Mouse (Mus musculus) embryonic facial prominence, embryonic 11.5 days (tissue): Measurements from ENCODE around the gene Six3. TPM values are rescaled to one million over a fixed set of nuclear protein-coding genes. Genes with fewer than 3 reads are reported as not detected.
A peak's percentile ranks its signal among the peaks of the same experiment; 100 is the strongest.

ENCODE experiments used
- ATAC-seq: fragments of 200-750 bp; cut with Nextera tagmentation; replicated peaks from 2 replicates; pipeline ENCODE4 v1.8.0; 2017; ENCODE audit warnings: low read depth; ENCODE audit not compliant: insufficient number of reproducible peaks, low FRiP score, low TSS enrichment
- DNase-seq: peaks from one replicate; pipeline ENCODE4 v3.0.0-alpha.2; 2015; ENCODE audit warnings: low spot score
- H3K27ac ChIP-seq: fragments of 300-500 bp; sonication (generic); replicated peaks from 2 replicates; pipeline ENCODE4 v1.5.1; 2014; ENCODE audit warnings: mild to moderate bottlenecking, low read depth, low read length, control low read depth
- H3K27me3 ChIP-seq: fragments of 300-500 bp; sonication (generic); 2 replicates; pipeline ENCODE4 v1.6.1; 2014; ENCODE audit warnings: mild to moderate bottlenecking, low read length, moderate library complexity, mixed read lengths; ENCODE audit not compliant: control insufficient read depth, insufficient read depth
- H3K36me3 ChIP-seq: fragments of 300-500 bp; sonication (generic); replicated peaks from 2 replicates; pipeline ENCODE4 v1.6.1; 2014; ENCODE audit warnings: low read depth, mild to moderate bottlenecking, low read length, moderate library complexity, mixed read lengths; ENCODE audit not compliant: control insufficient read depth, insufficient read depth
- H3K4me1 ChIP-seq: fragments of 300-500 bp; sonication (generic); 2 replicates; pipeline ENCODE4 v1.6.1; 2014; ENCODE audit warnings: low read length, mixed read lengths; ENCODE audit not compliant: control insufficient read depth, insufficient read depth
- H3K4me2 ChIP-seq: fragments of 300-500 bp; sonication (generic); 2 replicates; pipeline ENCODE4 v1.6.1; 2014; ENCODE audit warnings: low read depth, mild to moderate bottlenecking, control low read depth, low read length, moderate library complexity
- H3K4me3 ChIP-seq: fragments of 300-500 bp; sonication (generic); 2 replicates; pipeline ENCODE4 v1.5.1; 2014; ENCODE audit warnings: low read depth, low read length, control low read depth
- H3K9ac ChIP-seq: fragments of 300-500 bp; sonication (generic); replicated peaks from 2 replicates; pipeline ENCODE4 v1.6.1; 2014; ENCODE audit warnings: mild to moderate bottlenecking, control low read depth, low read length
- H3K9me3 ChIP-seq: fragments of 300-500 bp; sonication (generic); replicated peaks from 2 replicates; pipeline ENCODE4 v1.6.1; 2016; ENCODE audit warnings: mild to moderate bottlenecking, low read length, inconsistent platforms, mixed read lengths; ENCODE audit not compliant: control insufficient read depth
- WGBS: fragments of 180-500 bp; shearing (Covaris S2); extraction: QIAGEN DNeasy Blood & Tissue Kit; methylation state at CpG from one replicate; pipeline ENCODE4 v1.1.7; 2014; 5-methylcytosine and 5-hydroxymethylcytosine counted together
- polyA plus RNA-seq: library from polyadenylated mRNA; unstranded; fragments of >200 nt; fragmentation: Nextera tagmentation; extraction: Ambion mirVana; gene quantifications from 2 replicates; pipeline ENCODE4 v1.2.1, GENCODE M21; 2014

Six3 gene
- polyA plus RNA-seq, 1 experiment from 2014 or later: 9.5 TPM

- no peak overlapping the region for H3K27ac ChIP-seq
- H3K4me3 ChIP-seq: peak overlapping the region; percentile 17
- H3K4me2 ChIP-seq: peak overlapping the region; percentile 11
Measured at GRCm38 (mm10) chr17:85624981-85625940, 11.9 kb downstream of the Six3 start.

GRCm38 (mm10) chr17:85626091-85626860 lies 12.9 kb downstream of the Six3 start:
- Histone ChIP-seq H3K4me3 (peak overlapping the region; percentile 5; the same call in 1 of the 2 replicates), H3K9ac (peak overlapping the region; percentile 50), H3K4me1 (no peaks in the 10 kb centered on the region), H3K27me3 (peaks cover 74% of the 10 kb centered on the region), H3K27ac (no peak overlapping the region), H3K36me3 (no peaks in the 10 kb centered on the region), H3K4me2 (peak overlapping the region; percentile 8), H3K9me3 (no peaks in the 10 kb centered on the region)
- WGBS: 9% methylated on average over 14 of the region's 14 CpGs
- ATAC-seq (no peak), DNase-seq (peak; percentile 25)

More at GRCm38 (mm10) chr17:85624981-85625940, 11.9 kb downstream of the Six3 start:
- ATAC-seq (no peak), DNase-seq (peak; percentile 40)
- peak overlapping the region; percentile 50 for H3K9ac ChIP-seq
- no peaks in the 10 kb centered on the region for H3K4me1 ChIP-seq
- H3K27me3 ChIP-seq: peaks cover 78% of the 10 kb centered on the region
- H3K36me3 ChIP-seq: no peaks in the 10 kb centered on the region
- H3K9me3 ChIP-seq: no peaks in the 10 kb centered on the region
- under 1% methylated on average over 25 of the region's 26 CpGs for WGBS

GRCm38 (mm10) chr17:85627751-85628150 lies 14.3 kb downstream of the Six3 start:
- Histone ChIP-seq H3K36me3 (no peaks in the 10 kb centered on the region), H3K9ac (no peak overlapping the region), H3K4me1 (no peaks in the 10 kb centered on the region), H3K27ac (no peak overlapping the region), H3K27me3 (peaks cover 63% of the 10 kb centered on the region), H3K4me3 (no peak overlapping the region), H3K9me3 (no peaks in the 10 kb centered on the region), H3K4me2 (no peak overlapping the region)
- ATAC-seq: no peak
- WGBS: 64% methylated on average over 5 of the region's 5 CpGs
- no peak for DNase-seq

GRCm38 (mm10) chr17:85628811-85629210 lies 15.4 kb downstream of the Six3 start:
- DNase-seq: peak; percentile 59
- H3K4me2 ChIP-seq: no peak overlapping the region
- no peak overlapping the region for H3K4me3 ChIP-seq
- no peak overlapping the region for H3K27ac ChIP-seq
- H3K36me3 ChIP-seq: no peaks in the 10 kb centered on the region
- no peak overlapping the region for H3K9ac ChIP-seq
- peaks cover 56% of the 10 kb centered on the region for H3K27me3 ChIP-seq
- H3K4me1 ChIP-seq: no peaks in the 10 kb centered on the region
- WGBS: 8% methylated on average over 8 of the region's 8 CpGs
- no peaks in the 10 kb centered on the region for H3K9me3 ChIP-seq
- peak; percentile 57 for ATAC-seq

GRCm38 (mm10) chr17:85629396-85629795 lies 16.0 kb downstream of the Six3 start:
- Histone ChIP-seq H3K4me2 (no peak overlapping the region), H3K9me3 (no peaks in the 10 kb centered on the region), H3K27me3 (peaks cover 56% of the 10 kb centered on the region), H3K27ac (no peak overlapping the region), H3K4me1 (no peaks in the 10 kb centered on the region), H3K36me3 (no peaks in the 10 kb centered on the region), H3K4me3 (no peak overlapping the region), H3K9ac (no peak overlapping the region)
- DNase-seq (no peak), ATAC-seq (no peak)
- 75% methylated on average over 1 of the region's 1 CpGs for WGBS

- peaks cover 52% of the 10 kb centered on the region for H3K27me3 ChIP-seq
- H3K9me3 ChIP-seq: no peaks in the 10 kb centered on the region
- ATAC-seq (no peak), DNase-seq (no peak)
- no peak overlapping the region for H3K4me3 ChIP-seq
- no peaks in the 10 kb centered on the region for H3K36me3 ChIP-seq
- no peak overlapping the region for H3K9ac ChIP-seq
- WGBS: 44% methylated on average over 22 of the region's 22 CpGs
- H3K4me2 ChIP-seq: no peak overlapping the region
- no peak overlapping the region for H3K27ac ChIP-seq
- H3K4me1 ChIP-seq: no peaks in the 10 kb centered on the region
Measured at GRCm38 (mm10) chr17:85630296-85631050, 17.1 kb downstream of the Six3 start.

- WGBS: 77% methylated on average over 4 of the region's 5 CpGs
- Histone ChIP-seq H3K27me3 (peaks cover 46% of the 10 kb centered on the region), H3K27ac (no peak overlapping the region), H3K9ac (no peak overlapping the region), H3K9me3 (no peaks in the 10 kb centered on the region), H3K4me2 (no peak overlapping the region), H3K4me1 (no peaks in the 10 kb centered on the region), H3K4me3 (no peak overlapping the region), H3K36me3 (no peaks in the 10 kb centered on the region)
- no peak for DNase-seq
- ATAC-seq: no peak
Measured at GRCm38 (mm10) chr17:85631106-85631505, 17.7 kb downstream of the Six3 start.
